8 mouse cellular contexts compared by ENCODE assay signal in genomic region chr9:67699846-67700579, GRCm38 (mm10). TPM values are rescaled to one million over a fixed set of nuclear protein-coding genes. Genes with fewer than 3 reads are reported as not detected.
DNase-seq lines count a peak whose midpoint lies in the region; ATAC-seq lines count a peak whose summit lies in the region.

No protein-coding gene starts in this region.

- 14% methylated on average over 35 of the region's 35 CpGs for WGBS in embryonic facial prominence, embryonic 15.5 days
- 19% methylated on average over 34 of the region's 35 CpGs for WGBS in heart, embryonic 14.5 days
- WGBS in kidney, embryonic 16.5 days: 21% methylated on average over 34 of the region's 35 CpGs

- H3K27ac ChIP-seq in embryonic facial prominence, embryonic 15.5 days (replicated peaks): no peak overlapping the region; the same call in 1 of the 2 replicates
- no peak overlapping the region for H3K27ac ChIP-seq in heart, embryonic 14.5 days (replicated peaks in 1 of 2; ENCODE audit: control insufficient read depth in 1 of 2, insufficient read depth in 1 of 2, low read depth in 2 of 2, low read length in 2 of 2)
- H3K27ac ChIP-seq in kidney, embryonic 16.5 days (ENCODE audit: low read length): no peak overlapping the region

- H3K4me2 ChIP-seq in embryonic facial prominence, embryonic 15.5 days (replicated peaks): peak overlapping the region; percentile 72
- peak overlapping the region; percentile 75 for H3K4me2 ChIP-seq in heart, embryonic 14.5 days (ENCODE audit: low read length)
- H3K4me2 ChIP-seq in kidney, embryonic 16.5 days (replicated peaks; ENCODE audit: low read depth, low read length): peak overlapping the region; percentile 83

- 0 out of 2 replicates have a peak, but pooled peaks have one; percentile 29 for ATAC-seq in embryonic facial prominence, embryonic 15.5 days (ENCODE audit: insufficient number of reproducible peaks, low FRiP score, low TSS enrichment, low read depth)
- ATAC-seq in heart, embryonic 14.5 days (ENCODE audit: insufficient number of reproducible peaks, insufficient read depth, low FRiP score, low read depth): peak; percentile 35; the same call in 1 of the 2 replicates
- peak; percentile 57; the same call in 1 of the 2 replicates for ATAC-seq in kidney, embryonic 16.5 days (ENCODE audit: low FRiP score, low TSS enrichment)

- DNase-seq in urinary bladder, postnatal 25 days (ENCODE audit: low spot score): peak; percentile 13
- DNase-seq in urinary bladder, adult 18-20 months (ENCODE audit: low spot score in 2 of 2): no peak
- peak; percentile 77 for DNase-seq in lung, postnatal 10 days
- peak; percentile 73 for DNase-seq in retina, postnatal 1 day
- DNase-seq in layer of hippocampus, adult 8-10 months (ENCODE audit: low spot score in 2 of 2): no peak

- no peaks in the 10 kb centered on the region for H3K9me3 ChIP-seq in embryonic facial prominence, embryonic 15.5 days (replicated peaks)
- H3K9me3 ChIP-seq in heart, embryonic 14.5 days (ENCODE audit: control insufficient read depth, low read length): peaks cover 5% of the 10 kb centered on the region; the same call in 1 of the 2 replicates
- no peaks in the 10 kb centered on the region for H3K9me3 ChIP-seq in kidney, embryonic 16.5 days (ENCODE audit: low read length)

- peaks cover 8% of the 10 kb centered on the region for H3K4me1 ChIP-seq in embryonic facial prominence, embryonic 15.5 days
- peaks cover 0 to 3% of the 10 kb centered on the region in 2 experiments; a peak in 1 of 4 replicates for H3K4me1 ChIP-seq in heart, embryonic 14.5 days (ENCODE audit: control insufficient read depth in 2 of 2, insufficient read depth in 2 of 2, low read length in 2 of 2)
- H3K4me1 ChIP-seq in kidney, embryonic 16.5 days (ENCODE audit: insufficient read depth, low read length): no peaks in the 10 kb centered on the region

- peak overlapping the region; percentile 31; the same call in 1 of the 2 replicates for H3K9ac ChIP-seq in embryonic facial prominence, embryonic 15.5 days
- peak overlapping the region; percentile 71 for H3K9ac ChIP-seq in heart, embryonic 14.5 days (ENCODE audit: low read length)
- peak overlapping the region; percentile 71 for H3K9ac ChIP-seq in kidney, embryonic 16.5 days (replicated peaks; ENCODE audit: low read length)

- H3K36me3 ChIP-seq in embryonic facial prominence, embryonic 15.5 days: no peaks in the 10 kb centered on the region
- no peaks in the 10 kb centered on the region for H3K36me3 ChIP-seq in heart, embryonic 14.5 days (ENCODE audit: control insufficient read depth, insufficient read depth, low read length)
- no peaks in the 10 kb centered on the region for H3K36me3 ChIP-seq in kidney, embryonic 16.5 days (ENCODE audit: insufficient read depth, low read length)

- no peaks in the 10 kb centered on the region for H3K27me3 ChIP-seq in embryonic facial prominence, embryonic 15.5 days
- H3K27me3 ChIP-seq in heart, embryonic 14.5 days (ENCODE audit: control insufficient read depth, insufficient read depth, low read length): peaks cover 4% of the 10 kb centered on the region; the same call in 1 of the 2 replicates
- H3K27me3 ChIP-seq in kidney, embryonic 16.5 days (ENCODE audit: insufficient read depth, low read length): no peaks in the 10 kb centered on the region

- peak overlapping the region; percentile 45 for H3K4me3 ChIP-seq in embryonic facial prominence, embryonic 15.5 days (replicated peaks)
- peak overlapping the region; percentile 34 to 40 for H3K4me3 ChIP-seq in heart, embryonic 14.5 days (ENCODE audit: control insufficient read depth in 1 of 2, insufficient read depth in 1 of 2, low read depth in 1 of 2, low read length in 2 of 2)
- H3K4me3 ChIP-seq in kidney, embryonic 16.5 days (ENCODE audit: low read length): peak overlapping the region; percentile 49

RNA-seq across cellular contexts. Expression of gene C2cd4b, which starts 59.2 kb away (rescaled TPM):
- 0.45 and 0.64 TPM in 2 replicates for polyA plus RNA-seq in embryonic facial prominence, embryonic 15.5 days (2015; fragmentation: Nextera tagmentation; extraction: Ambion mirVana)
- polyA plus RNA-seq in heart, embryonic 14.5 days (2014; fragmentation: Nextera tagmentation; extraction: Ambion mirVana): 2.4 and 2.6 TPM in 2 replicates
- polyA plus RNA-seq in kidney, embryonic 16.5 days (2015; fragmentation: Nextera tagmentation; extraction: Ambion mirVana): 0.15 TPM in 1 of 2 replicates, not detected in the other
- 1 to 10 TPM; 4.7 to 7.5 (median 5.5) TPM for total RNA-seq in layer of hippocampus, adult 8-10 months (2022)

Comparison
In these comparisons a context has a peak if more than half of its experiments do, and no peak if none do; other contexts are left out.
1. DNase-seq: peak in urinary bladder, postnatal 25 days (single experiment), lung, postnatal 10 days (single experiment) and retina, postnatal 1 day (single experiment); none in urinary bladder, adult 18-20 months (0 of 2) and layer of hippocampus, adult 8-10 months (0 of 2).
2. Peak in every context shown above with its lines, with median percentiles within 50 percentile points of each other: ATAC-seq, H3K4me2 ChIP-seq, H3K4me3 ChIP-seq and H3K9ac ChIP-seq.